Mouse (Mus musculus): ENCODE results near the gene Shisa2. TPM values are rescaled to one million over a fixed set of nuclear protein-coding genes. Genes with fewer than 3 reads are reported as not detected.
"Not testable (repeated sequence)": the region's sequence is repeated elsewhere in the genome, so short reads cannot be mapped to it uniquely, and the experiment has no call there.

Gene Shisa2
- polyA plus RNA-seq, 1 experiment: not detected

GRCm38 (mm10) chr14:59605671-59606353 lies 19.3 kb upstream of the Shisa2 start:
- Histone ChIP-seq H3K4me1 (peaks cover 24% of the 10 kb centered on the region), H3K4me3 (replicated peaks) (no peak overlapping the region), H3K27me3 (replicated peaks) (peaks cover 6% of the 10 kb centered on the region), H3K9me3 (no peaks in the 10 kb centered on the region), H3K36me3 (replicated peaks; ENCODE audit: low read length) (no peaks in the 10 kb centered on the region)
- no peak for TF ChIP-seq FLI1 (IDR thresholded peaks at IDR 0.05; ENCODE audit: low read length)
- TF ChIP-seq GATA1 (IDR thresholded peaks at IDR 0.05; ENCODE audit: borderline replicate concordance, low read length): no peak

- peaks cover 24% of the 10 kb centered on the region for H3K4me1 ChIP-seq
- peaks cover 6% of the 10 kb centered on the region for H3K27me3 ChIP-seq (replicated peaks)
- no peak overlapping the region for H3K4me3 ChIP-seq (replicated peaks)
- H3K9me3 ChIP-seq: 0 out of 2 replicates have a peak, but pooled peaks cover 7% of the 10 kb centered on the region
- TF ChIP-seq GATA1 (IDR thresholded peaks at IDR 0.05; ENCODE audit: borderline replicate concordance, low read length) (no peak), FLI1 (IDR thresholded peaks at IDR 0.05; ENCODE audit: low read length) (no peak)
- H3K36me3 ChIP-seq (replicated peaks; ENCODE audit: low read length): no peaks in the 10 kb centered on the region
These were observed 18.1 kb upstream of the Shisa2 start for GRCm38 (mm10) chr14:59607021-59607420.

DNA sequence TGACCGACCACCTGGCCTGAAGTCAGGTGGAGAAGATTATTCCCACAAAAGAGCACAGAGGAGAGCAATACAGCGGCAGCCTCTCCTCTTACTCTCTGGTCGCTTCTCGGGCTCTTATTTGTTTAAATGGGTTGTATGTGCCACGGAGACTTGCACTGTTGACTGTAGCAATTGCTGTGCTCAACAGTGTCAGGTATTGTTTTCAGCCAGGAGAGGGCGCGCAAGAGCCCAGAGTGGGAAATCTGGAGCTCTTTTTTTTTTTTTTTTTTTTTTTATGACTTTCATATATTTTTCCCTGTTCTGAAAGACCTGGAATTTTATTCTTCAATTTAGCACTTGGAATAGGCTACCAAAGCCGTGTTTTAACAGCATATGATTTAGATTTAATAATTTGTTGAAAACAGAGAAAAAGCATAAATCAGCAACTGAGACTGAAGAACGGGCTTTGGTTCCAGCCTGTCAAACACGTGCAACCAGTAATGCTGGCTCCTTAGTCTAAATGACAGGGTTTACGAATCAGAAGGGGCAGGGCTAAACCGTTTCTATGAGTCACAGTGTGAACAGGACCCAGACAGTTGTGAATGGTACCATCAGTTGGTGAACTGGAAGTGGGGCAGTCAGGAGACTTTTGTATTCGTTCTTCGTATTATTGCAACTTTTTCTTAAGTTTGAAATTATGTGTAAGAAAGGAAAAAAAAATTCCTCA lies 12.0 kb upstream of the Shisa2 start:
- Histone ChIP-seq H3K36me3 (replicated peaks; ENCODE audit: low read length) (no peaks in the 10 kb centered on the region), H3K4me3 (replicated peaks) (no peak overlapping the region), H3K27me3 (replicated peaks) (peaks cover 3% of the 10 kb centered on the region), H3K4me1 (peaks cover 12% of the 10 kb centered on the region), H3K9me3 (0 out of 2 replicates have a peak, but pooled peaks cover 7% of the 10 kb centered on the region)
- TF ChIP-seq GATA1 (IDR thresholded peaks at IDR 0.05; ENCODE audit: borderline replicate concordance, low read length) (no peak), FLI1 (IDR thresholded peaks at IDR 0.05; ENCODE audit: low read length) (no peak)

- H3K4me1 ChIP-seq: peaks cover 11% of the 10 kb centered on the region
- H3K36me3 ChIP-seq (replicated peaks; ENCODE audit: low read length); H3K27me3 ChIP-seq (replicated peaks); H3K4me3 ChIP-seq (replicated peaks); H3K9me3 ChIP-seq: not testable (repeated sequence)
These were observed 11.0 kb upstream of the Shisa2 start for GRCm38 (mm10) chr14:59614149-59614548.

GRCm38 (mm10) chr14:59616802-59617201 lies 8.3 kb upstream of the Shisa2 start:
- 0 out of 2 replicates have a peak, but pooled peaks cover 3% of the 10 kb centered on the region for H3K9me3 ChIP-seq
- TF ChIP-seq FLI1 (IDR thresholded peaks at IDR 0.05; ENCODE audit: low read length) (no peak), GATA1 (IDR thresholded peaks at IDR 0.05; ENCODE audit: borderline replicate concordance, low read length) (no peak)
- H3K4me1 ChIP-seq: 0 out of 2 replicates have a peak, but pooled peaks cover 6% of the 10 kb centered on the region
- H3K4me3 ChIP-seq (replicated peaks): no peak overlapping the region
- no peaks in the 10 kb centered on the region for H3K36me3 ChIP-seq (replicated peaks; ENCODE audit: low read length)
- H3K27me3 ChIP-seq (replicated peaks): peaks cover 3% of the 10 kb centered on the region

DNA sequence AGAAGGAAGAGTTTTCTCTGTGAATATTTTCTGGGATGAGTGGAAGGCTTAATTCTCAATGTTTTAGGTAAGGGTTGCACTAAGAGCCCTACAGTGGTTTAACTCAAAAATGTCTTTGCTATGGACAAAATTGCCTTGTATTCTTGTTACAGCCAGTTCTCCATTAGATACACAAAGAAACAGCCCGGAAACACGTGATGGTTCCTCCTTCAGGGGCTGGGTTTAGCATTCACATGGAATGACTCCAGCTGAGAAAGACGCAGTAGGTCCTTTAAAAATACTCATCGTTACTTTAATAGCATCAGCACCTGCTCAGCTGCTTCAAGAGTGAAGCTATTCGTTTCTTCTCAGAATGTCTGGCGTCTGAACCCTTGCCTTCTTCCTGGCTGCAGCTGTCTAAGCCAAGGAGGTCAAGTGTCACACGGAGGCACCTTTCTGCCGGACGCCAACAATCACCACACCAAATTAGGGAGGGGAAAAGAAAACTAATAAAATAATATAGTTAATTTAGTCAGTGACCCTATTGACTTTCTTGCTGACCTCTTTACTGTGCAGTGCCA lies 702 bp upstream of the Shisa2 start:
- no peak for TF ChIP-seq FLI1 (IDR thresholded peaks at IDR 0.05; ENCODE audit: low read length)
- TF ChIP-seq GATA1 (IDR thresholded peaks at IDR 0.05; ENCODE audit: borderline replicate concordance, low read length): no peak
- Histone ChIP-seq H3K27me3 (replicated peaks) (peaks cover 56% of the 10 kb centered on the region), H3K4me3 (replicated peaks) (no peak overlapping the region), H3K36me3 (replicated peaks; ENCODE audit: low read length) (no peaks in the 10 kb centered on the region), H3K9me3 (0 out of 2 replicates have a peak, but pooled peaks cover 4% of the 10 kb centered on the region), H3K4me1 (peaks cover 15% of the 10 kb centered on the region)

GRCm38 (mm10) chr14:59625806-59626364 lies 777 bp downstream of the Shisa2 start:
- H3K4me3 ChIP-seq (replicated peaks): peak overlapping the region; percentile 88
- peaks cover 15% of the 10 kb centered on the region for H3K4me1 ChIP-seq
- no peak for TF ChIP-seq FLI1 (IDR thresholded peaks at IDR 0.05; ENCODE audit: low read length)
- no peak for TF ChIP-seq GATA1 (IDR thresholded peaks at IDR 0.05; ENCODE audit: borderline replicate concordance, low read length)
- 0 out of 2 replicates have a peak, but pooled peaks cover 4% of the 10 kb centered on the region for H3K9me3 ChIP-seq
- no peaks in the 10 kb centered on the region for H3K36me3 ChIP-seq (replicated peaks; ENCODE audit: low read length)
- peaks cover 65% of the 10 kb centered on the region for H3K27me3 ChIP-seq (replicated peaks)

DNA sequence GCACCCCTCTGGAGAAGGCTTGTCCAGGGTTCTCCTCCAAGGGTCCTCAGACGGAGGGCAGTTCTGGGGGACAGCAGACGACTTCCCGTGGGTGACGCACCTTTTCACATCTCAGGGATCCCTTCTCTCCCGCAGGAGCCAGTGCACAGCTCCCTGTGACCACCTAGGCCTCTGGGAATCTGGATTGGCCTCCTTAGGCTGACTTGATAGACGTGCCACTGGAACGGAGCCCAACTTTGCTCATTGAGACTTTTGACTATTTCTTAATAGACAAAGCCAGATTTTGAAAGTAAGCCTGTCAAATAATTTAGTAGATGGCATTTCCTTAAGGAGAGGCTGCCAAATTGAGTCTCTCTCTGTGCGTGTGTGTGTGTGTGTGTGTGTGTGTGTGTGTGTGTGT lies 1.6 kb downstream of the Shisa2 start:
- H3K9me3 ChIP-seq: 0 out of 2 replicates have a peak, but pooled peaks cover 4% of the 10 kb centered on the region
- no peak for TF ChIP-seq GATA1 (IDR thresholded peaks at IDR 0.05; ENCODE audit: borderline replicate concordance, low read length)
- TF ChIP-seq FLI1 (IDR thresholded peaks at IDR 0.05; ENCODE audit: low read length): no peak
- H3K36me3 ChIP-seq (replicated peaks; ENCODE audit: low read length): no peaks in the 10 kb centered on the region
- H3K4me3 ChIP-seq (replicated peaks): no peak overlapping the region
- H3K27me3 ChIP-seq (replicated peaks): peaks cover 65% of the 10 kb centered on the region
- peaks cover 15% of the 10 kb centered on the region for H3K4me1 ChIP-seq

- H3K27me3 ChIP-seq (replicated peaks): peaks cover 62% of the 10 kb centered on the region
- no peak overlapping the region for H3K4me3 ChIP-seq (replicated peaks)
- TF ChIP-seq FLI1 (IDR thresholded peaks at IDR 0.05; ENCODE audit: low read length) (no peak), GATA1 (IDR thresholded peaks at IDR 0.05; ENCODE audit: borderline replicate concordance, low read length) (no peak)
- peaks cover 15% of the 10 kb centered on the region for H3K4me1 ChIP-seq
- no peaks in the 10 kb centered on the region for H3K36me3 ChIP-seq (replicated peaks; ENCODE audit: low read length)
- 0 out of 2 replicates have a peak, but pooled peaks cover 2% of the 10 kb centered on the region for H3K9me3 ChIP-seq
These were observed 2.1 kb downstream of the Shisa2 start for GRCm38 (mm10) chr14:59627142-59627680.
